ENCODE assay signal across 20 mouse cellular contexts in genomic region chr9:46269125-46269524, GRCm38 (mm10). TPM values are rescaled to one million over a fixed set of nuclear protein-coding genes. Genes with fewer than 3 reads are reported as not detected.
"Had no signal": no experiment of that assay in that cellular context is flagged by ENCODE, and none has a peak within 500 bp of the region (broad histone marks: within the 10 kb centered on the region; RNA-seq: fewer than 3 reads in every experiment).

No protein-coding gene starts in this region.

- H3K4me3 ChIP-seq: neural tube, embryonic 13.5 days; neural tube, embryonic 15.5 days; stomach, embryonic 15.5 days had no signal

- H3K9ac ChIP-seq: neural tube, embryonic 13.5 days; neural tube, embryonic 15.5 days; stomach, embryonic 15.5 days had no signal

- H3K9me3 ChIP-seq: neural tube, embryonic 13.5 days; neural tube, embryonic 15.5 days; stomach, embryonic 15.5 days had no signal

- H3K36me3 ChIP-seq: neural tube, embryonic 13.5 days; neural tube, embryonic 15.5 days; stomach, embryonic 15.5 days had no signal

- H3K27ac ChIP-seq: neural tube, embryonic 13.5 days; neural tube, embryonic 15.5 days; stomach, embryonic 15.5 days; stomach, postnatal 0 days had no signal

- DNase-seq: retina, postnatal 1 day; right cerebral cortex, adult 18-20 months; right cerebral cortex, postnatal 14 days; right cerebral cortex, postnatal 25 days; right cerebral cortex, postnatal 4 days; spleen, adult 18-20 months; thymus, adult 18-20 months; thymus, adult 2 months; thymus, postnatal 14 days; thymus, postnatal 25 days; thymus, postnatal 36 days had no signal

- H3K4me2 ChIP-seq: neural tube, embryonic 15.5 days; stomach, embryonic 15.5 days had no signal

RNA-seq across cellular contexts. Expression of gene Apoa5, which starts 0.7 kb away (rescaled TPM):
- total RNA-seq: neutrophil, adult 5-6 weeks had no signal
- polyA plus RNA-seq: neural tube, embryonic 13.5 days; neural tube, embryonic 14.5 days; neural tube, embryonic 15.5 days; stomach, embryonic 14.5 days; testis, adult 2 months; urinary bladder, adult 2 months had no signal

RNA-seq across cellular contexts. Expression of gene Apoa4, which starts 28.6 kb away (rescaled TPM):
- total RNA-seq: neutrophil, adult 5-6 weeks had no signal
- polyA plus RNA-seq: neural tube, embryonic 14.5 days; neural tube, embryonic 15.5 days had no signal

RNA-seq across cellular contexts. Expression of gene Apoc3, which starts 33.7 kb away (rescaled TPM):
- total RNA-seq: neutrophil, adult 5-6 weeks had no signal
- polyA plus RNA-seq: neural tube, embryonic 13.5 days; neural tube, embryonic 14.5 days; neural tube, embryonic 15.5 days; stomach, embryonic 14.5 days; testis, adult 2 months had no signal
